Mouse (Mus musculus): ENCODE results near the gene Cdk4.

Gene Cdk4

GRCm38 (mm10) chr10:127101151-127101550 lies 37.8 kb downstream of the Cdk4 start:
- DNase-seq, result no peak

DNA sequence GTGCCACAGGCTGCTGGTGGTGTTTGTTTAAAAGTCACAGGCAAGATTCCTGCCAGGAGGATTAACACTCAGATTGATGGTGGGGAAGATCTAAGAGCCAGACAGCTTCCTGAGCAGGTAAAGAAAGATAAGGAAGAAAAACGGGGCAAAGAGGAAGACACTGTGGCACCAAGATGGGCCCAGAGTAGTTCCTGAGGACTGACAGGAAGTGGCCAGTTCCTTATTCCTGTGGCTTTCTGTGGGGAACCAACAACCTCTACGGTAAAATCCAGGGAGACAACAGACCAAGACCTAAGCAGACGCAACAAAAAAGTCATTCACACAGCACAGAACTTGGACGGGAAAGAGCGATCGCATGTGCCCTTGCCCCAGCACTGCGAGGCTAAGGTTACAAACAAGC lies 40.3 kb downstream of the Cdk4 start:
- no peak for DNase-seq

GRCm38 (mm10) chr10:127107563-127108261 lies 44.4 kb downstream of the Cdk4 start:
- DNase-seq, result no peak

- no peak for DNase-seq
Observed at GRCm38 (mm10) chr10:127108262-127108583, 44.9 kb downstream of the Cdk4 start.

- DNase-seq, result no peak
Observed at GRCm38 (mm10) chr10:127111001-127111887, 47.9 kb downstream of the Cdk4 start.

DNA sequence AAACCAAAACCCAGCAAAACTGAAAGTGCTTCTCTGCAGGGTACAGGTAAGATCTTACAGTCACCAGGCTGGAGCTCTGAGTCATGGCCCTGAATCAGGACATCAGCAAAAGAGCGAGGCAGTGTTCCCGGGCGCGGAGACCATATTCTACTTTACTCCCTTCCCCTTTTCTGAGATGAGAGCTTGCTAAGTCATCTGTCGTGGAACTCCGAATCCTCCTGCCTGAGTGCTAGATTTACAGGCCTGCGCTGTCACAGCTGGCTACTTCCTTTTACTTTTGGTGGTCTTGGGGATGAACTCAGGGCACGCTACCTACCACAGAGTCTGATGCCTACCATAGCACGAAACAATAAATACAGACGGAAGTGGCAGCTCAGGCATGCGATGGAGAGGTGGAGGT lies 51.1 kb downstream of the Cdk4 start:
- DNase-seq, result no peak

DNA sequence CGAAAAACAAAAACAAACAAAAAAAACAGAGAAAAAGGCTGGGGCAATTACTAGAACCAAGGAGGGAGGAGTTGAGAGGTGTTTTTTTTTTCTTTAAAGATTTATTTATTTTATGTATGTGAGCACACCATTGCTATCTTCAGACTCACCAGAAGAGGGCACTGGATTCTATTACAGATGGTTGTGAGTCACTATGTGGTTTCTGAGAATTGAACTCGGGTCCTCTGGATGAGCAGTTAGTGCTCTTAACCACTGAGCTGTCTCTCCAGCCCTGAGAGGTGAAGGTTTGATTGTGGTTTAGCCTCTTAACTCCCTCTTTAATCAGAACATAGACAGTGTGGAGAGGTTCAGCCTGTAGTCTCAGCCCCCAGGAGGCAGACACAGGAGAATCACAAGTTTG lies 51.7 kb downstream of the Cdk4 start:
- DNase-seq, result no peak

Data from cerebellum, postnatal 36 days (tissue).